Mouse (Mus musculus) forebrain, embryonic 14.5 days (tissue): ENCODE data around the gene Nrg4. TPM values are rescaled to one million over a fixed set of nuclear protein-coding genes. Genes with fewer than 3 reads are reported as not detected.

Source experiments
- ATAC-seq: fragments of 200-750 bp; cut with Nextera tagmentation; 2 replicates; pipeline ENCODE4 v1.8.0; 2017; ENCODE audit warnings: mild to moderate bottlenecking, moderate library complexity
- DNase-seq: peaks from one replicate; pipeline ENCODE4 v3.0.0-alpha.2; 2015; ENCODE audit warnings: low spot score
- H3K27ac ChIP-seq: fragments of 300-500 bp; sonication (generic); 2 replicates; pipeline ENCODE4 v1.5.1; 2014; ENCODE audit warnings: low read depth, mild to moderate bottlenecking, control low read depth, low read length, moderate library complexity
- H3K27me3 ChIP-seq: fragments of 300-500 bp; sonication (generic); replicated peaks from 2 replicates; pipeline ENCODE4 v1.6.1; 2014; ENCODE audit warnings: low read length, control low read depth, mixed read lengths; ENCODE audit not compliant: control insufficient read depth, insufficient read depth
- H3K36me3 ChIP-seq: fragments of 300-500 bp; sonication (generic); 2 replicates; pipeline ENCODE4 v1.6.1; 2014; ENCODE audit warnings: low read length, control low read depth; ENCODE audit not compliant: control insufficient read depth, insufficient read depth
- H3K4me1 ChIP-seq: fragments of 300-500 bp; sonication (generic); 2 replicates; pipeline ENCODE4 v1.6.1; 2014; ENCODE audit warnings: antibody characterized with exemption, low read length, control low read depth; ENCODE audit not compliant: control insufficient read depth, insufficient read depth
- H3K4me2 ChIP-seq: fragments of 300-500 bp; sonication (generic); 2 replicates; pipeline ENCODE4 v1.6.1; 2014; ENCODE audit warnings: mild to moderate bottlenecking, control low read depth, low read length
- H3K4me3 ChIP-seq: fragments of 300-500 bp; sonication (generic); 2 replicates; pipeline ENCODE4 v1.5.1; 2014; ENCODE audit warnings: low read depth, low read length, control low read depth
- H3K9ac ChIP-seq: fragments of 300-500 bp; sonication (generic); 2 replicates; pipeline ENCODE4 v1.6.1; 2014; ENCODE audit warnings: mild to moderate bottlenecking, low read length, control low read depth, moderate library complexity
- H3K9me3 ChIP-seq: fragments of 300-500 bp; sonication (generic); replicated peaks from 2 replicates; pipeline ENCODE4 v1.6.1; 2016; ENCODE audit warnings: low read length, control low read depth, mixed read lengths; ENCODE audit not compliant: control insufficient read depth
- WGBS: fragments of 180-500 bp; shearing (Covaris S2); extraction: QIAGEN DNeasy Blood & Tissue Kit; methylation state at CpG from one replicate; pipeline ENCODE4 v1.1.7; 2014; 5-methylcytosine and 5-hydroxymethylcytosine counted together
- polyA plus RNA-seq: library from polyadenylated mRNA; unstranded; fragments of >200 nt; fragmentation: Nextera tagmentation; extraction: Ambion mirVana; gene quantifications from 2 replicates; pipeline ENCODE4 v1.2.1, GENCODE M21; 2014

Nrg4 gene
- polyA plus RNA-seq, 1 experiment from 2014 or later: 0.69 TPM

DNA sequence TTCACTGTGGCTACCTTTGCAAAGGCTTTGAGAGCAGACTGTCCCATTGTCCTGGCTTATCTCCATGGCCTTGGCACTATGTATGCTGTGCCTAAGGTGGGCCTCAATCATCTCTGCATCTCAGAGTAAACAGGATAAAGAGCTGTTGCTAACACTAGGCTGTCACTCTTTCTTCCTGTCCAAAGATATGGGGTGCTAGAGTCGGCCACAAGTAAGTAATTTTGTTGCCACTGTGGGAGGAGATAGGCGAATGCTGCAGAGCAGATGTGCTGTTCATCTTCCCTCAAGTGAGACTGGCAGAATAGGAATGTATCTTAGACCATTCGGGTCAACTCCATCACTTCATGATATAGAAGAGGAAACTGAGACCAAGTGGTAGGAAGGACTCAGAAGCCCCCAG lies 28.0 kb upstream of the Nrg4 start:
- no peaks in the 10 kb centered on the region for H3K4me1 ChIP-seq
- DNase-seq (no peak), ATAC-seq (no peak)
- H3K4me2 ChIP-seq: no peak overlapping the region
- WGBS: 89% methylated on average over 3 of the region's 3 CpGs
- H3K27ac ChIP-seq: no peak overlapping the region
- H3K36me3 ChIP-seq: no peaks in the 10 kb centered on the region
- no peak overlapping the region for H3K4me3 ChIP-seq
- no peaks in the 10 kb centered on the region for H3K27me3 ChIP-seq
- H3K9ac ChIP-seq: no peak overlapping the region
- no peaks in the 10 kb centered on the region for H3K9me3 ChIP-seq

DNA sequence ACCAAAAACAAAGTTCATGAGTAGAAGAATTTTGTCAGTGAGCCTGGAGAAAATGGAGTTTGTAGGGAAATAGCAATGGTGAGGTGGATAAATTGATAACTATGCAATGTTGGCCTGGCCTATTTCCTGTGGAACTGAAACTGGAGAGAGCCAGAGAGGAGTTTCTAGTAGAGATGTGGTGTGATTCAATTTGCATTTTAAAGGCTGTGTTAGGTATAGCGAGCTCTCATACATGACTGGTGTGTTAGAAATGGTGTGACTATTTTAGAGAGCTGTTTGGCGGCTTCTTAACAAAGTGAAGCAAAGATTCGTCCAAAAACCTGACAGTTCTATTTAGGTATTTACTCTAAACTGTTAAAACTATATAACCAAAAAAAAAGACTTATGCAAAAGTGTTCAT lies 22.0 kb upstream of the Nrg4 start:
- no peaks in the 10 kb centered on the region for H3K36me3 ChIP-seq
- no peak overlapping the region for H3K4me3 ChIP-seq
- ATAC-seq (no peak), DNase-seq (no peak)
- H3K9ac ChIP-seq: no peak overlapping the region
- 79% methylated on average over 3 of the region's 3 CpGs for WGBS
- no peak overlapping the region for H3K4me2 ChIP-seq
- H3K4me1 ChIP-seq: no peaks in the 10 kb centered on the region
- no peak overlapping the region for H3K27ac ChIP-seq
- H3K9me3 ChIP-seq: no peaks in the 10 kb centered on the region
- no peaks in the 10 kb centered on the region for H3K27me3 ChIP-seq

DNA sequence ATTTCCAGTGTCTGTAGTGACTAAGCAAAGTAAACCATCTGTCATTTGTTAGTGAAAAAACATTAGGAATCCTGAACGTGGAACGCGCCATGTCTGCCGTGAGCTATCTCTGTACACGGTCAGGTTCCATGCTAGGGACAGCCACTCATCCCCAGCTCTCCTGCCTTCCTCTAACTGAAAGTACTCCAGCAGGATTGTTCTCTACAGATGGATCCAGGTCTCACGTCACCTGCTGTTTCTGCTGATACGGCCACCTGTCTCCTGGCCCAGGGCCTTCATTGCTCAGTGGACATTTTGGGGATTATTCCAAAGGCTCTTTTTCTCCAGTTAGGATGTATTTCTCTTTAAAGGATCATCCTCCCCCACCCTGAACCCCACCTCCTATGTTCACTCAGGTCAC lies 18.7 kb upstream of the Nrg4 start:
- H3K9ac ChIP-seq: no peak overlapping the region
- 95% methylated on average over 7 of the region's 7 CpGs for WGBS
- no peak for ATAC-seq

DNA sequence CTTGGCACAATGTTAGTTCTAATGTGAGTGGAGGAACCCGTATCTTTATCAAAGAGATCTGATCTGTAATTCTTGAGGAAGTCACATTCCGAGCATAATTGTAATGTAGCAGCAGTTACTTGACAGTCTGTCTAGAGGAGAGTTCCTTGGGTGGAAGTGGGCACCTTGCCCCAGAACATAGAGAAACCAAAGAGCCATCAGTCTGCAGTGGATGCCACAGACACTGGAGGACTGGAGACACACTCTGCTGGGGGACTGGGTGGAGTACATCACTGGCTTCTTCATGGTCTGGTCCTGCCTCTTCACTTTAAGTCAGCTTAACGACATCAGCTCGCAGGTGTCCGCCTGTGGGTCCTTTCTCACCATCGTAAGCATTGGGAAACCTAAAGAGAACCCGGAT lies 17.5 kb upstream of the Nrg4 start:
- H3K9me3 ChIP-seq: no peaks in the 10 kb centered on the region
- no peak overlapping the region for H3K4me2 ChIP-seq
- no peak for ATAC-seq
- DNase-seq: no peak
- H3K36me3 ChIP-seq: no peaks in the 10 kb centered on the region
- no peaks in the 10 kb centered on the region for H3K27me3 ChIP-seq
- no peak overlapping the region for H3K9ac ChIP-seq
- no peak overlapping the region for H3K4me3 ChIP-seq
- no peaks in the 10 kb centered on the region for H3K4me1 ChIP-seq
- H3K27ac ChIP-seq: no peak overlapping the region
- 84% methylated on average over 7 of the region's 7 CpGs for WGBS

More for the DNA sequence above, 18.7 kb upstream of the Nrg4 start:
- Histone ChIP-seq H3K36me3 (no peaks in the 10 kb centered on the region), H3K4me3 (no peak overlapping the region), H3K9me3 (no peaks in the 10 kb centered on the region), H3K4me1 (no peaks in the 10 kb centered on the region), H3K27me3 (no peaks in the 10 kb centered on the region), H3K27ac (no peak overlapping the region), H3K4me2 (no peak overlapping the region)
- no peak for DNase-seq

DNA sequence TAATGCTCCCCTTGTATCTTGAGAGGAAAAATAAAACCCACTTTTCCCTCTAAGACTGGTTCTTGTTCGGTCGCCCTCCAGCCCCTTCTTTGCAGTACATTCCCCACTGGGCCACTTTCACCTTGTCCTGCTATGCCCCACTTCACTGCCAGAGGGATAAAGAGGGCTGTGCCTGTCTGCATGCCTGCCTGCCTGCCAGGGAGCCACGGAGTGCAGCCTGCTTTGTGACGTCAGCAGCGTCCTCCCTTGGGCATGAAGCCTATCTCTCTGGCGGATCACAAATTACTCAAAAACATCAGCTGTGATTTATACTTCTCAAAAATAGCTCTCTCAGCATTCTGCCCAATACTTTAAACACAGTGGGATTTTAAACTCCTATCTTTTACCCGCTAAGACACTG lies 6.3 kb upstream of the Nrg4 start:
- Histone ChIP-seq H3K4me3 (no peak overlapping the region), H3K27ac (no peak overlapping the region), H3K4me1 (peaks cover 3% of the 10 kb centered on the region; the same call in 1 of the 2 replicates), H3K9me3 (no peaks in the 10 kb centered on the region), H3K27me3 (0 out of 2 replicates have a peak, but pooled peaks cover 2% of the 10 kb centered on the region), H3K4me2 (0 out of 2 replicates have a peak overlapping the region, but pooled peaks have one; percentile 21), H3K9ac (no peak overlapping the region), H3K36me3 (no peaks in the 10 kb centered on the region)
- DNase-seq (peak; percentile 57), ATAC-seq (no peak)
- 28% methylated on average over 7 of the region's 7 CpGs for WGBS

DNA sequence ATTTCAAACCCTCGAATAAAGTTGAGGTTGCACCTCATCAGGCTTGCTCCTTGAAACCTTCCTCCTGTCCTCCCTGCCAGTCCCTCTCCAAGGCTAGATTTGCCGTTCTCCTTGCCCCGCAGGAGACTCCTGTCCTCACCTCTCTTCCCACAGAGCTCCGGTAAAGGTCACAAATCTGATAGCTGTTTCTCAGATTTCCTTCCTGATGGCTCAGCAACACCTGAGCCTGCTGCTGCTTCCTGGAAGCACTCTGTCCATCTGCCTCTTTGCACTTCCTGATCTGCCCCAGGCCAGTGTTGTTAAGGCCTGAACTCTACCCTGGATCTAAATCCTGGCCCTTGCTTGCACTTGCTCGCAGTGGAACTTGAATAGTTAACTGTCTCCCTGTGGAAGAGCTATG lies 5.8 kb upstream of the Nrg4 start:
- no peaks in the 10 kb centered on the region for H3K36me3 ChIP-seq
- DNase-seq (no peak), ATAC-seq (no peak)
- H3K4me3 ChIP-seq: no peak overlapping the region
- H3K4me2 ChIP-seq: 0 out of 2 replicates have a peak overlapping the region, but pooled peaks have one; percentile 21
- H3K27me3 ChIP-seq: 0 out of 2 replicates have a peak, but pooled peaks cover 4% of the 10 kb centered on the region
- peaks cover 4% of the 10 kb centered on the region; the same call in 1 of the 2 replicates for H3K4me1 ChIP-seq
- WGBS: 47% methylated on average over 5 of the region's 5 CpGs
- no peak overlapping the region for H3K9ac ChIP-seq
- H3K9me3 ChIP-seq: no peaks in the 10 kb centered on the region
- H3K27ac ChIP-seq: no peak overlapping the region

DNA sequence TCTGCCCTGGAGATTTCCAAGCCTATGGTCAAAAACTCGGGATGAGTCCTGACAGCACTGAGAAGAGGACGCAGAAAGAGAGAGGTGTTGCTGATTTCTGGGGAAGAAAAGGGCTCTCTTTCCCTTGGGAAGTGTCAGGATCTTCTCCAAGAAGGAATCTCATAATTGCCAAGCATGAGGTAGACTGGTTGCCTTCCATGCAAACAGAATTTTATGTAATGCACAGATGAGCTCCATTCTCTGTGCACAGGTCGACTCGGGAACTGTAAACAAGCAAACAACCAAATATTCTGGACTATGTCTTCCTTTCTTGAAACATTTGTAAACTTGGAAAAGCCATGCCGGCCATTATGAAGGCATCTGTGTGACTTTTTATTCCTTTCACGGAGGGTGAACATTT lies 2.8 kb upstream of the Nrg4 start:
- Histone ChIP-seq H3K9me3 (no peaks in the 10 kb centered on the region), H3K9ac (no peak overlapping the region), H3K27me3 (0 out of 2 replicates have a peak, but pooled peaks cover 7% of the 10 kb centered on the region), H3K36me3 (no peaks in the 10 kb centered on the region), H3K4me3 (no peak overlapping the region), H3K4me1 (peaks cover 8% of the 10 kb centered on the region; the same call in 1 of the 2 replicates), H3K27ac (no peak overlapping the region), H3K4me2 (no peak overlapping the region)
- DNase-seq: no peak
- no peak for ATAC-seq
- 83% methylated on average over 6 of the region's 6 CpGs for WGBS

DNA sequence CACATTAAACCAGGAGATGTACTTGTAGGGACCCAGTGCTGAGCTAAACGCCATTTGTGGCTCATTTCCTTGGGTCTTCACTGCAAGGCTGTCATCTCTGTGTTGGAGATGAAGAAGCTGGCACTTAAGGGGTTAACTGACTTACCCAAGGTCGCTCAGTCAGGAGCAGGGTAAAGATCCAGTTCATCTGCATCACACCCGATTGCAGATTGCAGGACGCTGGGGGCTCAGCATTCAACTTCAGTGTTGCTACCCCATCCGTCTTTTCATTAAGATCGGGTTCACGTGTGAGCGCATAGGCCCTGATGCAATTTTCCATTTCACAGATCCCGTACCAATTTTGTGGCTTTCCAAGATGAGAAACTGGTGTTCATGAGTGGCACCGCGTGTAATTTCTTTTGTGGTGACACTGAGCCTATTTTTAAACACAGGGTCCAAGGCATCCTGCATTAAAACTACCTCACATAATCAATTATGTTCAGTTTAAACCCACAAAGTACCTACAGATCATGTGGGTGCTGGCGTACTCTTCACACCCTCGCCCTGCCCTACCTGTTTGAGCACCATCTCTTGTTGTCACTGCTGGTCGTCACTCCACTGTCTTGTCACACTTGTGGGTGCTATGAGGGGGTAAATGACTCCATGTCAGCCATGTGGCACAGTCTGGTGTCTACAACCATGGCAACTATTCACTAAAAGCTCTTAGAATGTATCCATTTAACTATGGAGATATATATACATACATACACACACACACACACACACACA lies 1.7 kb upstream of the Nrg4 start:
- H3K4me3 ChIP-seq: no peak overlapping the region

DNA sequence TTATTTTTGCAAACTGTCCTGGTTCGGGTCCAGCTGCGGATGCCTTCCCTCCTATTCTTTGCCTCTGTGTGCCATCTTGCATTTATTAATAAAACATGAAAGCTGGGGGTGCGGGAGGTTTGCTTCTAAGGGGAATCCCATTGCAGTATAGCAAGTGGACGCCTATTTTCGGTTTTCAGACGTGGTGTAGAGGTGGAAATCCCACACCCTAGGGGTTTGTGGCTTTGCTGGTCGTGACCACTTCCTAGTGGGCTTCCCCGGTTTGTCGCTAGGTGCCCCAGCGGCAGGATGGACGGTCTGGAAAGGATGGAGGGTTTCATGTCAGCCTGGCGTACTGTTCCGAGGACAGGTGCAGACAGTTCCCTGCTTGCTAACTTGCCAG lies 581 bp upstream of the Nrg4 start:
- Histone ChIP-seq H3K27ac (peak overlapping the region; percentile 71; the same call in 1 of the 2 replicates), H3K9me3 (no peaks in the 10 kb centered on the region), H3K4me2 (peak overlapping the region; percentile 72), H3K9ac (peak overlapping the region; percentile 79), H3K4me3 (peak overlapping the region; percentile 72), H3K27me3 (0 out of 2 replicates have a peak, but pooled peaks cover 7% of the 10 kb centered on the region), H3K36me3 (no peaks in the 10 kb centered on the region), H3K4me1 (0 out of 2 replicates have a peak, but pooled peaks cover 5% of the 10 kb centered on the region)
- peak; percentile 11; the same call in 1 of the 2 replicates for ATAC-seq
- peak; percentile 45 for DNase-seq
- WGBS: under 1% methylated on average over 13 of the region's 13 CpGs

More for the DNA sequence above, 1.7 kb upstream of the Nrg4 start:
- Histone ChIP-seq H3K9me3 (no peaks in the 10 kb centered on the region), H3K36me3 (no peaks in the 10 kb centered on the region), H3K27me3 (0 out of 2 replicates have a peak, but pooled peaks cover 7% of the 10 kb centered on the region), H3K27ac (no peak overlapping the region), H3K4me1 (peaks cover 8% of the 10 kb centered on the region; the same call in 1 of the 2 replicates), H3K4me2 (0 out of 2 replicates have a peak overlapping the region, but pooled peaks have one; percentile 7), H3K9ac (no peak overlapping the region)
- no peak for DNase-seq
- no peak for ATAC-seq
- 27% methylated on average over 14 of the region's 14 CpGs for WGBS
